Mouse (Mus musculus): ENCODE measurements around the gene Slc22a1.

The Slc22a1 gene

DNA sequence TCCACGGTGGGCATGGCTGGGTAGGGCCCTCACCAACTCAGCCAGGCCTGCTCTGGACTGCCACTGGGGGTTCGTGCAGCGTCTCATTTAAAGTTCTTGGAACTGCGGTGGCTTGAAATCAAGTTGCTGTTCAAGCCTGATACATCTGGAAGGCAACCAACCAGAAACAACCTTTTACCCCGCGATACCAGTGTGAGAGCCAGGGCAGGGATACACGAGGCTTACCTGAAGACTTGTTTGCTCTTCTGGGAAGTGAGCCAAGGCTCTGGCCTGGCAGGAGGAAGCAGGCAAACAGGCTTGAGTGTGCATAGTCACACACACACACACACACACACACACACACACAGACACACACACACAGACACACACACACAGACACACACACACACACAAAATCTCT is at the start of gene Slc22a1:
Slc22a1 (minus strand) TSS at position 184 of the 400 bp plus-strand sequence.
- no peak for DNase-seq (ENCODE audit: low spot score)

DNA sequence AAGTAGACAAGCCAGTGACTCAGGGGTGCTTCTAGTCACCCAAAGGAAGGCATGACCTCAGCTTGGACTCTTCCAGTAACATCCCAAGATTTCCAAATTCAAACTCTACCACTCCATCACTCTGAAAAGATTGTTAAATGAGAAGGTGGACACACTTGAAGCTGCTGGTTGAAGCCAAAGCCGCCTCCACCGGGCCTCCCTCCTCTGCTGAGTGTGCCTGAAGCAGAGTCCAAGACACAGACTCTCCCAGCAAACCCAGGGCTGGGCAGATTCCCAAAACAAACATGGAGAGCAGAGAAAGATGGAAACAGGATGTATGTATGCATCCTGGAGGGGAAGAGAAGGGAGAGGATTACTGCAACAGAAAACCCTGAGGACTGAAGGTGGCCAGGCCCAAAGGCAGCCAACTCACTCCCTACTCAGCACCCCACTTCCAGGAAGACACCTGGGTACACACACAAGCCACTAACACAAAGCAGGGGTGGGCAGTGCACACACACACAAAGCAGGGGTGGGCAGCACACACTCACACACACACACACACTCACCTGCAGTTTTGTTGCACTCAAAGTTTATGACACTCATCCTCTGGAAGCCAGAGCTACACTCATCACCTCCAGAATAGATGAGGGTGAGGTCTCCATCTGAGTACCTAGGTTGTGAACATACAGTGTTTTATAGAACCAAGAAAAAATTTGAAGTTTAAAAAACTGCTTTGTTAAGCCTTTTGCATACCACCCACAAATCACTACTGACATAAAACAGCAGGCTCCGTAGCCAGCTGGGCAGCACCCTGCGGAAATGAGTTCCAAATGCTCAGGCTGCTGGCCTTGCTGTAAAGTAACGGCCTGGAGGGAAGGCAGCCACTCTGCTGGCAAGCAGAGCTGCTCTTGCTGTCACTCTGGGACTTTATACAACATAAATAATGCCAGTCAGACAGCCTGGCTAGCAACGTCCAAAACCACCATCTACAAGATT is 49.4 kb upstream of the Slc22a1 start:
- DNase-seq (ENCODE audit: low spot score), result no peak

DNA sequence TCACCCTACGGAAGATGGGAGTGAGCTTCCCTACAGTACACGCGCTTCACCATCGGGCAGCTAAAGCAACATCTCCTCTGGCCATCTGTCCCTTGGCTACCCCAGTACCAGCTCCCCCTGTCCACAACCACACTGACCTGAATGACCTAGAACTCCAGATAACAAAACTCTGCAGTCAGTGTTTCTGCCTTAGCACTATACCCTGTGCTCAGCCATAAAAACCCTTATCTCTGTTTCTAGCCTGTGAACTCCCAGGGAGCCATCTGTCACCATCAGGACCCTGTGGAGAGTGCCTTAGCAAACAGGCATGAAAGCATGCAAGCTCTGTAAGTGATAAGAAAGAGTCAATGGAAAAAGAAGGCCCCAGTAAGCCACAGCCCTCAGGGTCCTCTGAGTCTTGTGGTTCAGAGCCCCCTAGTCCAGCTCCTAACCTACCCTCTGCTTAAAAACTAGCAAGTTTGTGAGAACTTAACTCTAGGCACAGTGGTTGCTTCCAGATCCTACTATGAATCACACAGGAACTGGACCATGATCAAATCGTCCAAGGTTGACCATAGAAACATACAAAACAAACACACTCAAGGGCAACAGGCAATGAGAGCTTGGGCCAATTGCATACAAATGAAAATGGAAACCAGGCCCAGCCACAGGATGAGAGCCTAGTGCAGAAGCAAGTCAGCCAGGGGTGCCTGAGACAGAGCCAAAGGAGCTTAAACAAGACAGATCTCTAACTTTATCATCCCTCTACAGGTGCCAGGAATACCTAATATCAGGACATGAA is 48.5 kb upstream of the Slc22a1 start:
- no peak for DNase-seq (ENCODE audit: low spot score)

DNA sequence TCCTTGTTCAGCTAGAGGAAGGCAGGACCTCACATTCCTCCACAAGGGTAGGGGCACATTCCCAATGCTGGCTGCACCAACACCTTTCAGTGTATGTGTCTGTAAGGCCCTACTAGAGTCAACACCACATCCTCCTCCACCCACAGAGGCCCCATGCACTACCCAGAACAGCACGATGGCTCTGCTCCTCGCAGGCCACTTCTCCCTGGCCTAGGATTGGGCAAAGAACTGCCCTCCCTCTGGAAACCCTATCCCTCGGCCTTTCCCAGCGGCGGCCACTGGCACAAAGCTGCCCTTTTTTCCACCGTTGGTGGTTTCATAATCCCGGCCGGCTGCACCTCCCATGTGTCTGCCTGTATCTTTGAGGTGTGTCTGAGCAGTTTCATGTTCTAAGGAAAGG is 47.0 kb upstream of the Slc22a1 start:
- no peak for DNase-seq (ENCODE audit: low spot score)

DNA sequence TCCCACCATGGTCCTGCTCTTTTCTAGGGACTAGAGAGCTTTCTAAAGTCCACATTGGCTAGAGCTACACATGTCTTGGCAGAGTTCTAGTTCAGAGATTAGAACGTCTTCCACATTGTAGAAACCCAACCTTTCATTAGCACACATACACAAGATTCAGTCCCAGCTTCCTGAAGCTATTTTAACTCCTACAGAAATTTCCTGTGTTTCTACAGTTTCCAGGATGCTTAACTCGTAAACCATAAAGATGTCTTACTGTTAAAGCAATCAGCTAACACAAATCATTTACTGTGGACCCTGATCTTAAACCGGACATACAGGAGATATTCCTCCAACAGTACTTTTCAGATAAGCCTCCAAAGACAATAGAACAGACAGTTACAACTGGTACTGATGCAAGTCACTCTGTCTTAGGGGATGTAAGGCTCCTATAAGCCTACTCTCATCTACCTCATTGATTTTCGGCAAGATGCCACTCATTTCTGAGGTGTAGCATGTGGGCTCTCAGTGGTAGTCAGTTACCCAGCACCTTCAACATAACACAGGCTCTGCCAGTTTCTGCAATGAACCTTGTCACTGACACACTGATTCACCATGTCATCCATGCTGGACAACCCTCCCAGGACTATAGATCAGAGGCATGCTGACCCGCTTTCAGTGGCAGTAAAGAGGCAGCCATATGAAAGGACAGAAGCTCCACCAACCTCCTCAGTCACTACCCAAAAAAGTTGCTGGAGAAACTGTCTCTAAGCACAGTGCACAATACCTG is 45.7 kb upstream of the Slc22a1 start:
- no peak for DNase-seq (ENCODE audit: low spot score)

DNA sequence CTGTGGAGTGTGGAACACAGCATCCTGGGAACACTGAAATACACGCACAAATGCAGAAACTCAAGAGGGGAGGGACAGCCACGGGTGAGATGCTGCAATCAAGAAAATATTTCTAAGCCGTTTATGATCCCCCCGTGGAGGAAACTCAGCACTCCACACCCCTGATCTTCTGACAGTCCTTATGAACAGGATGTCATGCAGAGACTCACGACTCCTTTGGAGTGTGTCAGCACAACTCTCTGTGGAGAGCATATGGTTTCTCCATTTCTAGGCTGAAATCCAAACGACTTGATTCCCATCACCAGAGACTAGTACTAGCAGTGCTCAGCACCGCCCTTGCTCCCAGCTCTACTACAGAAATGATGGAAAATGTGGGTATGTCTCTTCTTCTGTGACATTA is 42.6 kb upstream of the Slc22a1 start:
- DNase-seq (ENCODE audit: low spot score), result no peak

DNA sequence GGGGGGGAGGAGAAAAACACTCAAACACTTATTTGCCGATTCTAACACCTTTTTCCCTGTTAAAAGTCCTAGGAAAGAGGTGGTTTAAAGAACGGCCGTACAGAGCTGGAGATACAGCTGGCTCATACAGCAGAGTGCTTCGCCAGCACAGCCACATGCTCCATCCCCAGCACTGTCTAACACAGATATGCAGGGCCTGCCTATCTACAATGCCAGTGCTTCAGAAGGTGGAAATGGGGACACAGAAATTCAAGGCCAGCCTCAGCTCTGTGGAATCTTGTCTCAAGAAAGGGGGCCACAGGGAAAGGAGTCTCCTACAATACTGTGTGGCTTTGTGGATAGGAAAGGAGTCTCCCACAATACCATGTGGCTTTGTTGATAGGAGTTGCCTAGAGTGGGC is 41.8 kb upstream of the Slc22a1 start:
- no peak for DNase-seq (ENCODE audit: low spot score)

DNA sequence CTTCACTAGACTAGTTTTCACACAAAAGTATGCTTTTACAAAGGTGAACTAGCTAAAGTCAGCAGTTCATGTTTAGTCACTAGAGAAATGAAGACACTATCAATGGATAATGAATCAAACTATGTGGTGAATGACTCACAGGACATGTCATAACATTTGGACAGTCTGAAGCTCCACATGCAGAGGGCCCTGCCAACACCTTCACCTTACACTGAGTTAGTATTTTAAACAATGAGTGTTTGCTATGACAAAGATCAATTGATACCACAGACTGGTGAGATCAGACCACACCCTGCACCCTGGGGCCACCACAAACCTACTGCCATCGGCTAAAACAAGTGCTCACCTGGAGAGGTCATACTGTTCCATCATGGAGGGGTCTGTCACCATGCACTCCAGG is 39.4 kb upstream of the Slc22a1 start:
- no peak for DNase-seq (ENCODE audit: low spot score)

DNA sequence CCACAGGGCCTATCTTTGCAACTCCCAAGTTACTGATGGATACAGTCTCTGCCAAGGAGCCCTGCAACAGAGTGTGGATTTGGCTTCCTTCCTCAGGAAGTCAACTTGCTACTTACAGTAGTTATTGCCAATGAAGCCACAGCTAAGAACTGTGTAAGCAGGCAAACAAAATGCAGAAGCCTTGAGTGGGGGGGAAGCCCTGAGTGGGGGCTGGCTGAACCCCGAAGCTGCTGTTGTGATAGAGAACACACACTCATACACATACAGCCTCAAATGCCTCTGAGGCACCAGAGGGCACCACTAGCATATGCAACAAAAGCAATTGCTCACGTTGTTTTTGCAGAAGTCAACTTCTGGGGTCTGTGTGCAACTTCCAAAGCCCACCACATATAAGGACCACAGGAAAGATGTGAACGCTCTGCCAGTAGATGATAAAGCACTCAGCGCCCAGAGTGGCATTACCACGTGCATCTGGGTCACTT is 38.5 kb upstream of the Slc22a1 start:
- DNase-seq (ENCODE audit: low spot score), result no peak

DNA sequence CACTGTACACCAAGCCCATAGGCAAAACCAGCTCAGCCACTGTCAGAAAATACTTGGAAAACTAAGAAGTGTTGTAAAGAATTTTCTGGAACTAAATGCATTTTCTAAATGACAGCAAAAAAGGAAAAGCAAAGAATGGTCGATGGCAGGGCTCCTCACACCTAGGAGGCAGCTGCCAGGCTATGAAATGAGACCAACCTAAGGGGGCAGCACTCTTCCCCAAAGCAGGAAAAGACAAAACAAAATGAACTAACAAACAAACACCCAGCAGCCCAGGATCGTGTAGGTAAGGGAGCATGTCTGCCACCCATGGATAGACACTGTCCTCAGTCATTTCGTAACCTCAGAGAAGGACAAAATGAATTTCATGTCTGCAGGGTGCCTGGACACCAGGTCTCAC is 37.4 kb upstream of the Slc22a1 start:
- no peak for DNase-seq (ENCODE audit: low spot score)

DNA sequence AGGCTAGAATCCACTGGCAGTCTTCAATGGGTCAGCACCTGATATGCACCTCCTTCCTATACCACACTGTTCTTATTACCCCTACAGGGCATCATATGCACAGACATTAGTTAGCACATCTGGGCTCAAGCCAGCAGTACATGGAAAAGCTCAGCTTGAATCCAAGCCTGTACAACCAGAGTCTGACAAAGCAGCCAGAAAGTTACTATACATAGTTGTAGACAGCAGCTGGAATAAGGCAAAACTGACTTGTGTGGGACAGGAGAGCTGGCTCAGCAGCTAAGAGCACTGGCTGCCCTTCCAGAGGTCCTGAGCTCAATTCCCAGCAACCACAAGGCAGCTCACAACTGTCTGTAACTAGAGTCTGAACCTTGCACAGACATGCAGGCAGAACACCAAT is 36.6 kb upstream of the Slc22a1 start:
- no peak for DNase-seq (ENCODE audit: low spot score)

DNA sequence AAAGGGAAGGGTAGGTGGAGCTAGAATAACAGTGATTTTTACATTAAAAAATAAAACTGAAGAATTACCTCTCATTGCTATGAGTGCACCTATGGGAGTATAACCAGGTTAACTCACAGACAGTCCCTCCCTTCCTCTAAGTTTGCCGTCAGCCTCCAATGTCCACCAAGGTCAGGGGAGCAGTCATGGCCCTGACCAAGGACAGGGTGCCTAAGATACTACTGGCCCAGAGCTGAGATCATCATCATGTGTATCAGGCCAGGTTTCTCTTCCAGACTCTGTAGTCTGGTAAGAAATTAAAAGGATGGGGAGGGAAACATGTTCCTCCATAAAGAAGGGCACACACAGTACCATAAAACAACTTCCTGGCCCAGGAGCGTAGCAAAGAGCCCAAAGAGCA is 35.3 kb upstream of the Slc22a1 start:
- DNase-seq (ENCODE audit: low spot score), result no peak

DNA sequence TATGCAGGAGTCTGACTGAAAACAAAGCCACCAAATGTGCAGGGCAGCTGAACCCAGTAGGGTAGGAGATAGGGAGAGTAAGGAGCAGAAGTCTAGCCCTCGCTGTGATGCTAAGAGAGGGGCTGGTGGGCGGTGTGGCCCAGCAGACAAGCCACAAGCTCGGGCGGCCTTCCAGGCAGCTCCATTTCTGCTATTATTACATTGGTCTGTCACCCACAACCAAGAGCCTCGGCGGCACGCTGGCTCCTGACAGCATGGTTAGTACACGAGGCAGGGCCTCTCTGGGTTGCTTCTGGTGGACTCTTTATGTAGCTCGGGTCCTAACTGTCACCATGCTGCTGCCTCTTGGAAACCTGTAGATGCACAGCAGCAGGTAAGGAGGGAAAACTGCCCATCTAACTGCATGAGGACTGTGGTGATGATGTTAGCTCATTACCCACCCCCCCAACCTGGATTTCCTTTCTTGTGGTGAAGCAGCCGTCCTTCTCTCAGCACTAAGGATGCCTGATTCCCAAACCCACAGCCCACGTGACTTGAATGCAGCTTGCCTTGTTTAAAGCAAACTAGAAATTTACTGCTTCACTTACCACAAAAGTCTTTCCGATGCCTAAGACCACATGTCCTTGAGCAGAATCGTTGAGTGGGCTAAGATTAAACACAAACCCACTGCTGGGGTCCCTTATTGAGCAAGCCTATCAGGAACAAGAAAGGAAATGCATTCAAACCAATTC is 34.6 kb upstream of the Slc22a1 start:
- no peak for DNase-seq (ENCODE audit: low spot score)

DNA sequence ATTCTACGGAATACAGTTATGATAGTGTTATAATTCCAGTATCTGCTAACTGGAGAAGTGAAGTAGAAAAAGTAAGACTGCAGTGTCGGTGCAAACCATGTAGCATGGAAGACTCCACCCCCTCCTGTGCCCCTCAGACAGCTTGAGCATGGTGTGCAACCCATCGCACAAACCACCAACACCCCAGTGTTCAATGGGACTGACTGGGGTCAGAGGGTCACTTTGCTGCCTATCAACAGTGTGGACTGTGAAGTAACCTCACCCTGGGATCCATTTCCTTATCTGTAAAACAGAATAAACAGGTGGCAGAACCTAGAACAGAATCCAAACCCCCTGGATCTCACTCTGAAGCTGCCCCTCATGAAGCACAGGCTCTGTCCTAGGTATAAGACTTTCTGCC is 32.8 kb upstream of the Slc22a1 start:
- DNase-seq (ENCODE audit: low spot score), result no peak

DNA sequence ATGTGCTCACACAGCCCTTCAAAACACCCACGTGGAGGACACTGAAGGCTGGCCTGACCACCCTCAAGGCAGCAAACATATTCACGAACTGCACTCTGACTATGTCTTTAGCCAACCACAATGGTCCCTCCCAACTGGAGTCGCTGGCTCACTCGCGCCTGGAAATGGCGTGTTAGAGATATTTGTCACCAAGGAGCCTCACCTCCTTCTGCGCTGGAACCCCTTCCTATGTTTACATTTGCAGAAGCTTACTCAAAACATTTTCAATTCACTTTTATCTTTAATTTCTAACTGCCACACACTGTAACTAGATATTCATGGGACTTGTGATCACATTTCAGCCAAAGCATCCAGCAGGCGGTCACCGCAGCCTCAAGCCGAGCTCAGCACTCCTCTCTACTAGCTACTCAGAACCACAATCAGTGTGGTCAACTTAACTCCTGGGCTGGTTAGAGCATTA is 31.0 kb upstream of the Slc22a1 start:
- no peak for DNase-seq (ENCODE audit: low spot score)

DNA sequence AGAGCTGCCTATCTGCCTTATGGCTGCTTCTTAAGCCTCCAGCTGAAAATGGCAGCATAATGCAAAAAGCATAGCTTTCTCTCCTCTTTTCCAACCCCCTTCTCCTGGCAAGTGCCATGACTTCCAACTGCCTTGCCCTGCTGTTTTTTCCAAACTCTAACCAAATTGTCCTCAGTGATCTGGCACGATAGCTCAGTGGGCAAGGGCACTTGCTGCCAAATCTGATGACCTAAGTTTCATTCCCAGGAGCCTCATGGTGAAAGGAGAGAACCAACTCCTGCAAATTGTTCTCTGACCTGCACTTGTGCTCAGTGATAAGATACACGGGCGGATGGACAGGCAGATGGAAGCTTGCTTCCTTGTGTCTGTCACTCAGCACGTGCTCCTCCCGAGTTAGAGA is 27.3 kb upstream of the Slc22a1 start:
- DNase-seq (ENCODE audit: low spot score), result no peak

DNA sequence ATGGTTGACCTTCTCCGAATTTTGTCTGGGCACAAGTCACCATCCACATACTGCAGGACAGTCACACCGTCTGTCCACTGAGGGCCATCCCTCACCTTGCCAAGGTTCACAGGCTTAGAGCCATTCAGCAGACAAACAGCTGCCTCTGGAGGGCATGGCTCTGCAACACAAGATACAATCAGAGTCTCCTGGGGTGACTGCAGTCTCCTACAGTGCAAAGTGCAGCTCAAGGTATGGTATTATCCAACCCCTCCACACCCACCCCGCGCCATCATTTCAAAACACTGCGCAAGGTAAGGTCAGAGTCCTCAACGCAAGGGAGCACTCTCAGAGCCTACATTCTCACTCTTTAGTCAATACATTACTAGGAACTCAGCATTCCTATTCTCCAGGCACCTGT is 24.7 kb upstream of the Slc22a1 start:
- DNase-seq (ENCODE audit: low spot score), result no peak

DNA sequence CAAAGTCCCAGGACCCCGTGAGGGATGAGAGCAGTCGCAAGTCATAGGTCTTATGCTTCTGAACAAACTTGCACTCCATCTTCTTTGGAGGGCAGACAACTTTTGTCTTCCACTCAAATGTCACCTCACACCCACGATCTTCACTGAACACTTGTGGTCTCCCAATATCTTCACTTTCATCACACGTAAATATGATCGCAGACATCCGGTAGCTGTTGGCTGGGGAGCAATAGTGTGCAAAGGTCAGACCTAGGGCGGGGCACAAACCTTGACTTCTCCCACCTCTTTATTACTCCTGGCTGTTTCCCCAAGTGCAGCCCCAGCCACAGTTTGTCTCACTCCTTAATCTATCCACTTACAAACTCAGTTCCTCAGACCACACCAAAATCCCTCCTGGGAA is 16.3 kb upstream of the Slc22a1 start:
- no peak for DNase-seq (ENCODE audit: low spot score)

DNA sequence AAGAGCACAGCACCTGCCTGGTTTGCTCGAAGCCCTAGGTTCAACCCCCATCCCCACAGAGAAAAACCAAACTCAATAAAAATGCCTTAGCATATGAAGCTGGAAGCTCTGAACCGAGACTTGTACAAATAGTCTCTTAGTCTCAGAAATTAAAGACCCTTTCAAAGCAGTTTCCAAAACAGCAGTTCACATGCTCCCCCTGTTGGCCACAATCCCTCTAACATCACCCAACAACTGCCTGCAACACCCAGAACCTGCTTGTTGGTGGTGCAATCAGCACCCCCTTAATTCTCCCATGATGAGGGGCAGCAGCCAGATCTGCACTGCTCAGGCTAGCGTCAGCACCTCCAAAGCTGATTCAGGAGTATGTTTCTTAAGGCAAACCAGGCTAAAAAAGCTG is 13.9 kb upstream of the Slc22a1 start:
- no peak for DNase-seq (ENCODE audit: low spot score)

DNA sequence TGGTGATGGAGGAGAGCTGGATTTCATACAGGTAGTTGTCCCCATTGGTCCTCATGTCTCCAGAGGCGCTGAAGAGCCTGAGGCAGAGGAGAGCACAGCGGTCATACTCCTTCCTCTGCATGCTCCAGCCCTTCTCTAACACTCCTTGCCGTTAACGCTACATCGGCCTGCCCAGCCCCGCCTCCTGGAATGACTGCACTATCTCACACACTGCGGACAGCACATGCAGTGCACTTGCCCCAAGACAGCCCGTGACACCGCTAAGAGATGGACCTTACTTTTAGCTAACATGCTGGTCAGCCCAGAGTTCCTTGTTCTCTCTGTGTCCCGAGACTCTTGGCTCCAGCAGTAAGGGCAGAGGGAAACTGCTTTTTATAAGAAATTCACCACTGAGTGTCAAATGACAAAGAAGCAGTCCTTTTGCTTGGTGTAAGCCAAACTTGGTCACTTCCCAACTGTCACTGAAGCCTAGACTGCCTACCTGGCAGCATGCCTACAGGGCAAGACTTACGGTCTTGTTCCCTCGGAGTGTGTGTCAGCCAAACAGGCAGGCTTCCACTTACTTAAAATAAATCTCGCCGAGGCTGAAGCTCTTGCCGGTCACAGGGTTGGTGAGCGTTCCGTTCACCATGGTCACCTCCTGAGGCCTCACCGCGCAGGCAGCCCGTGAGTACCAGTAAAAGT is 12.9 kb upstream of the Slc22a1 start:
- no peak for DNase-seq (ENCODE audit: low spot score)

Data from left cerebral cortex, adult 11 months (tissue).